8 mouse cellular contexts compared by ENCODE assay signal in the genomic region with DNA sequence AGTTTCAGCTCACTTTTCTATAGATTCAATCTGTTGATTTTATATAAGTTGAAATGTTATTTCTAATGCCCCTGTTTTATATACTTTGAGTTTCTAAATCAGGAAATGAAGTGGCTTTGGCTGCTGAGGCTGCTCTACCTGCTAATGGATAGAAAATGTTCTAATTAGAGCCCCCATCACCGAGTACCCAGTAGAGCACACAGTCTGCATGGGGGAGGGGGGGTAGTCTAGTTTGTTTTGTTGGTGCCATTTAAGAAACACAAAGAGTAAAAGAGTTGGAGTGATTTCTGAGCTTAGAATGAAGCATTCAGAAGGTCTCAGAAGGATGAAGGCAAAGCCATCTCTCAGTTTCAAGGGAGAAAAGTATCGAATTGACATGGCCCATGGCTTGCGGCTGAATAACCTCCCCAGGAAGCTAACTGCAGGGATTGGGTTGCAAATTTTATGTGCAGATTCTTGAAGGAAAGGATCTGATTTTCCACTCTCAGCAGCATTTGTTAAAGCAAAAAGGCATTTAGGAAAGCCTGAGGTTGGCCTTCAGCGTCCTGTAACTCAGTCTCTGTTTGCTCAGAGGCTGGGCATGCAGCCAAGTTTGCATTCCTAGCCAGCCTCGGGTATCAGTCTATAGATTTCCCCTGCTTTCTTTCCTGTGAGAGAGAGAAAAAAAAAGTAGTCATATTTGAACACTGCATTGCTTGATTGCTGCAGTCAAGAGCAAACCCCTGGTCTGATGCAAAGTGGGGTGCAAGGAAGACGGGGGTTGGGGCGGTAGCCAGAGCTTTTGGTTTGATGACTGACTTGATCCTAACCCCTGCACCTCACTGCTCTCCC. TPM values are rescaled to one million over a fixed set of nuclear protein-coding genes. Genes with fewer than 3 reads are reported as not detected.
DNase-seq lines count a peak whose midpoint lies in the region; ATAC-seq and TF ChIP-seq lines count a peak whose summit lies in the region.

No protein-coding gene starts in this region.

- peaks cover 2% of the 10 kb centered on the region; the same call in 1 of the 2 replicates for H3K4me1 ChIP-seq in embryonic facial prominence, embryonic 11.5 days (ENCODE audit: control insufficient read depth, insufficient read depth, low read length)
- peaks cover 17% of the 10 kb centered on the region for H3K4me1 ChIP-seq in hindbrain, embryonic 12.5 days
- peaks cover 38% of the 10 kb centered on the region for H3K4me1 ChIP-seq in limb, embryonic 14.5 days (ENCODE audit: control insufficient read depth, insufficient read depth, low read length)
- H3K4me1 ChIP-seq in midbrain, postnatal 0 days (ENCODE audit: insufficient read depth, low read length): peaks cover 6% of the 10 kb centered on the region; the same call in 1 of the 2 replicates

- no peaks in the 10 kb centered on the region for H3K36me3 ChIP-seq in embryonic facial prominence, embryonic 11.5 days (replicated peaks; ENCODE audit: control insufficient read depth, insufficient read depth, low read depth, low read length)
- H3K36me3 ChIP-seq in hindbrain, embryonic 12.5 days: no peaks in the 10 kb centered on the region
- peaks cover 3% of the 10 kb centered on the region; the same call in 1 of the 2 replicates for H3K36me3 ChIP-seq in limb, embryonic 14.5 days (ENCODE audit: control insufficient read depth, insufficient read depth, low read length)
- no peaks in the 10 kb centered on the region for H3K36me3 ChIP-seq in midbrain, postnatal 0 days (ENCODE audit: insufficient read depth, low read length)

- no peak overlapping the region for H3K27ac ChIP-seq in gastrocnemius, adult 2 months
- H3K27ac ChIP-seq in embryonic facial prominence, embryonic 11.5 days (replicated peaks; ENCODE audit: low read depth, low read length): peak overlapping the region; percentile 96
- peak overlapping the region; percentile 92 for H3K27ac ChIP-seq in hindbrain, embryonic 12.5 days
- H3K27ac ChIP-seq in limb, embryonic 14.5 days (replicated peaks; ENCODE audit: low read depth, low read length): peak overlapping the region; percentile 99
- H3K27ac ChIP-seq in midbrain, postnatal 0 days (ENCODE audit: low read depth, low read length): no peak overlapping the region; the same call in 1 of the 2 replicates

- peak overlapping the region; percentile 43; the same call in 1 of the 2 replicates for H3K9ac ChIP-seq in embryonic facial prominence, embryonic 11.5 days (replicated peaks; ENCODE audit: low read length)
- H3K9ac ChIP-seq in hindbrain, embryonic 12.5 days: no peak overlapping the region
- H3K9ac ChIP-seq in limb, embryonic 14.5 days (ENCODE audit: low read depth, low read length, severe bottlenecking): peak overlapping the region; percentile 38
- H3K9ac ChIP-seq in midbrain, postnatal 0 days (replicated peaks; ENCODE audit: low read length, poor library complexity, severe bottlenecking): no peak overlapping the region

- no peak for TF ChIP-seq POLR2A in limb, embryonic 14.5 days (IDR thresholded peaks at IDR 0.05; ENCODE audit: borderline replicate concordance, extremely low read depth, insufficient read depth, insufficient read length)

- peak; percentile 85 for ATAC-seq in embryonic facial prominence, embryonic 11.5 days (replicated peaks; ENCODE audit: insufficient number of reproducible peaks, low FRiP score, low TSS enrichment, low read depth)
- peak; percentile 71 for ATAC-seq in hindbrain, embryonic 12.5 days (ENCODE audit: low FRiP score)
- peak; percentile 89 for ATAC-seq in limb, embryonic 14.5 days (ENCODE audit: low FRiP score, low read depth)
- no peak for ATAC-seq in midbrain, postnatal 0 days (ENCODE audit: low FRiP score)
- ATAC-seq in erythroid progenitor cell, adult 5-6 weeks (replicated peaks; ENCODE audit: low FRiP score, poor library complexity, severe bottlenecking): no peak

- peak overlapping the region; percentile 56 for H3K4me3 ChIP-seq in gastrocnemius, adult 2 months
- H3K4me3 ChIP-seq in embryonic facial prominence, embryonic 11.5 days (ENCODE audit: low read depth, low read length): no peak overlapping the region
- H3K4me3 ChIP-seq in hindbrain, embryonic 12.5 days: no peak overlapping the region
- peak overlapping the region; percentile 19 for H3K4me3 ChIP-seq in limb, embryonic 14.5 days (replicated peaks; ENCODE audit: low read length)
- no peak overlapping the region for H3K4me3 ChIP-seq in midbrain, postnatal 0 days (ENCODE audit: low read depth, low read length)

- intact Hi-C loops in gastrocnemius, adult 2 months (cut with DNase I): no loop called here
- intact Hi-C loops in gastrocnemius, postnatal 36 days (cut with DNase I): no loop called here

- WGBS in embryonic facial prominence, embryonic 11.5 days: 17% methylated on average over 7 of the region's 7 CpGs
- WGBS in hindbrain, embryonic 12.5 days: 24% methylated on average over 7 of the region's 7 CpGs
- WGBS in limb, embryonic 14.5 days: 5% methylated on average over 7 of the region's 7 CpGs
- WGBS in midbrain, postnatal 0 days: 24% methylated on average over 7 of the region's 7 CpGs

- peak overlapping the region; percentile 38 for H3K4me2 ChIP-seq in embryonic facial prominence, embryonic 11.5 days (ENCODE audit: low read depth, low read length)
- peak overlapping the region; percentile 33 for H3K4me2 ChIP-seq in hindbrain, embryonic 12.5 days (replicated peaks)
- peak overlapping the region; percentile 54 for H3K4me2 ChIP-seq in limb, embryonic 14.5 days (replicated peaks; ENCODE audit: low read depth, low read length, severe bottlenecking)
- 0 out of 2 replicates have a peak overlapping the region, but pooled peaks have one; percentile 6 for H3K4me2 ChIP-seq in midbrain, postnatal 0 days (ENCODE audit: low read depth, low read length, poor library complexity, severe bottlenecking)

- H3K9me3 ChIP-seq in embryonic facial prominence, embryonic 11.5 days (replicated peaks; ENCODE audit: control insufficient read depth, low read length): no peaks in the 10 kb centered on the region
- H3K9me3 ChIP-seq in hindbrain, embryonic 12.5 days (replicated peaks): no peaks in the 10 kb centered on the region
- H3K9me3 ChIP-seq in limb, embryonic 14.5 days (ENCODE audit: control insufficient read depth, low read length): 0 out of 2 replicates have a peak, but pooled peaks cover 7% of the 10 kb centered on the region
- H3K9me3 ChIP-seq in midbrain, postnatal 0 days (ENCODE audit: low read length): no peaks in the 10 kb centered on the region

- peak; percentile 58 for DNase-seq in gastrocnemius, adult 2 months
- DNase-seq in gastrocnemius, postnatal 36 days: no peak
- peak; percentile 93 for DNase-seq in embryonic facial prominence, embryonic 11.5 days (ENCODE audit: low spot score)
- DNase-seq in limb, embryonic 14.5 days (ENCODE audit: low spot score): peak; percentile 98
- peak; percentile 57 for DNase-seq in midbrain, postnatal 0 days (ENCODE audit: low spot score)
- no peak for DNase-seq in spleen, adult 18-20 months

- no peak for TF ChIP-seq CTCF in gastrocnemius, adult 2 months (IDR thresholded peaks at IDR 0.05)
- TF ChIP-seq CTCF in midbrain, postnatal 0 days (IDR thresholded peaks at IDR 0.05): no peak

- H3K27me3 ChIP-seq in embryonic facial prominence, embryonic 11.5 days (ENCODE audit: control insufficient read depth, insufficient read depth, low read length): peaks cover 3% of the 10 kb centered on the region; the same call in 1 of the 2 replicates
- peaks cover 24% of the 10 kb centered on the region for H3K27me3 ChIP-seq in hindbrain, embryonic 12.5 days
- no peaks in the 10 kb centered on the region for H3K27me3 ChIP-seq in limb, embryonic 14.5 days (ENCODE audit: control insufficient read depth, insufficient read depth, low read length)
- H3K27me3 ChIP-seq in midbrain, postnatal 0 days (ENCODE audit: insufficient read depth, low read length): no peaks in the 10 kb centered on the region

RNA-seq across cellular contexts. Expression of gene P4ha3, which starts 2.6 kb away (rescaled TPM):
- total RNA-seq in gastrocnemius, adult 2 months (2021): under 1 TPM in 1 of 2 experiments, not detected in 1; 0.20 TPM
- under 1 TPM; 0.32 to 0.36 TPM for total RNA-seq in gastrocnemius, postnatal 36 days (2021)
- 10.2 and 11.4 TPM in 2 replicates for polyA plus RNA-seq in embryonic facial prominence, embryonic 11.5 days (2014; fragmentation: Nextera tagmentation; extraction: Ambion mirVana)
- polyA plus RNA-seq in hindbrain, embryonic 12.5 days (2016; fragmentation: Nextera tagmentation; extraction: Ambion mirVana): 12.6 and 13.2 TPM in 2 replicates
- 48.7 and 66.0 TPM in 2 replicates for polyA plus RNA-seq in limb, embryonic 14.5 days (2012; rRNA removed)
- 28.1 and 30.7 TPM in 2 replicates for polyA plus RNA-seq in limb, embryonic 14.5 days (2014; fragmentation: Nextera tagmentation; extraction: Ambion mirVana)
- total RNA-seq in midbrain, postnatal 0 days (2014; rRNA removed): 6.4 and 7.7 TPM in 2 replicates
- polyA plus RNA-seq in midbrain, postnatal 0 days (2015; fragmentation: Nextera tagmentation; extraction: Ambion mirVana): 2.6 and 3.9 TPM in 2 replicates
- total RNA-seq in erythroid progenitor cell, adult 5-6 weeks (2015; ENCODE audit: low replicate concordance): not detected in 2 replicates
- not detected in 2 replicates for total RNA-seq in erythroid progenitor cell, adult 5-6 weeks (2017; ENCODE audit: low replicate concordance)

Comparison
In these comparisons a context has a peak if more than half of its experiments do, and no peak if none do; other contexts are left out.
1. DNase-seq: peak in gastrocnemius, adult 2 months (single experiment), embryonic facial prominence, embryonic 11.5 days (single experiment), limb, embryonic 14.5 days (single experiment) and midbrain, postnatal 0 days (single experiment); none in gastrocnemius, postnatal 36 days (0 of 2) and spleen, adult 18-20 months (0 of 2).
2. H3K27ac ChIP-seq: peak in embryonic facial prominence, embryonic 11.5 days (single experiment), hindbrain, embryonic 12.5 days (single experiment) and limb, embryonic 14.5 days (single experiment); none in gastrocnemius, adult 2 months (single experiment) and midbrain, postnatal 0 days (single experiment).
3. H3K4me3 ChIP-seq: peak in gastrocnemius, adult 2 months (single experiment) and limb, embryonic 14.5 days (single experiment); none in embryonic facial prominence, embryonic 11.5 days (single experiment), hindbrain, embryonic 12.5 days (single experiment) and midbrain, postnatal 0 days (single experiment).
4. ATAC-seq: peak in embryonic facial prominence, embryonic 11.5 days (single experiment), hindbrain, embryonic 12.5 days (single experiment) and limb, embryonic 14.5 days (single experiment); none in midbrain, postnatal 0 days (single experiment) and erythroid progenitor cell, adult 5-6 weeks (single experiment).
5. H3K9ac ChIP-seq: peak in embryonic facial prominence, embryonic 11.5 days (single experiment) and limb, embryonic 14.5 days (single experiment); none in hindbrain, embryonic 12.5 days (single experiment) and midbrain, postnatal 0 days (single experiment).
6. Peak in every context shown above with its lines, with median percentiles within 50 percentile points of each other: H3K4me2 ChIP-seq.